Mouse (Mus musculus) heart, postnatal 0 days (tissue): ENCODE results near the gene G6pc2. TPM values are rescaled to one million over a fixed set of nuclear protein-coding genes. Genes with fewer than 3 reads are reported as not detected.
A peak's percentile ranks its signal among the peaks of the same experiment; 100 is the strongest.

Experiments
- ATAC-seq: fragments of 200-750 bp; cut with Nextera tagmentation; 2 replicates; pipeline ENCODE4 v1.8.0; 2017; ENCODE audit warnings: low read depth, moderate number of reproducible peaks, moderate library complexity; ENCODE audit not compliant: insufficient read depth
- DNase-seq: peaks from one replicate; pipeline ENCODE4 v3.0.0-alpha.2; 2016; ENCODE audit warnings: low spot score
- H3K27ac ChIP-seq: fragments of 300-500 bp; sonication (generic); 2 replicates; pipeline ENCODE4 v1.5.1; 2014; ENCODE audit warnings: low read depth, mild to moderate bottlenecking
- H3K27me3 ChIP-seq: fragments of 300-500 bp; sonication (generic); 2 replicates; pipeline ENCODE4 v1.6.1; 2014; ENCODE audit warnings: low read length, mixed read lengths; ENCODE audit not compliant: control insufficient read depth, insufficient read depth
- H3K36me3 ChIP-seq: fragments of 300-500 bp; sonication (generic); replicated peaks from 2 replicates; pipeline ENCODE4 v1.6.1; 2014; ENCODE audit warnings: low read length, mixed read lengths; ENCODE audit not compliant: control insufficient read depth, insufficient read depth
- H3K4me1 ChIP-seq: fragments of 300-500 bp; sonication (generic); 2 replicates; pipeline ENCODE4 v1.6.1; 2014; ENCODE audit warnings: antibody characterized with exemption; ENCODE audit not compliant: control insufficient read depth, insufficient read depth
- H3K4me2 ChIP-seq: fragments of 300-500 bp; sonication (generic); 2 replicates; pipeline ENCODE4 v1.6.1; 2014; ENCODE audit warnings: low read depth, mild to moderate bottlenecking, low read length, moderate library complexity
- H3K4me3 ChIP-seq: fragments of 300-500 bp; sonication (generic); 2 replicates; pipeline ENCODE4 v1.5.1; 2014; ENCODE audit warnings: low read depth, low read length
- H3K9ac ChIP-seq: fragments of 300-500 bp; sonication (generic); replicated peaks from 2 replicates; pipeline ENCODE4 v1.6.1; 2014; ENCODE audit warnings: low read depth, low read length, mixed read lengths
- H3K9me3 ChIP-seq: fragments of 300-500 bp; sonication (generic); replicated peaks from 2 replicates; pipeline ENCODE4 v1.6.1; 2016; ENCODE audit warnings: low read length; ENCODE audit not compliant: control insufficient read depth
- CTCF ChIP-seq: IDR thresholded peaks from 2 replicates; pipeline ENCODE4 v1.5.1; 2016; ENCODE audit warnings: antibody characterized with exemption, control low read depth, low read depth
- EP300 ChIP-seq: IDR thresholded peaks from 2 replicates; pipeline ENCODE4 v1.6.1; 2016; ENCODE audit warnings: antibody characterized with exemption, low read depth
- WGBS: fragments of 180-500 bp; shearing (Covaris S2); extraction: QIAGEN DNeasy Blood & Tissue Kit; methylation state at CpG from one replicate; pipeline ENCODE4 v1.1.7; 2014; 5-methylcytosine and 5-hydroxymethylcytosine counted together
- polyA plus RNA-seq: library from polyadenylated mRNA; unstranded; fragments of >200 nt; fragmentation: Nextera tagmentation; extraction: Ambion mirVana; gene quantifications from 2 replicates; pipeline ENCODE4 v1.2.1, GENCODE M21; 2015
- total RNA-seq: library from RNA; depleted of rRNA; stranded (reverse); fragments of >200 nt; gene quantifications from 2 replicates; pipeline ENCODE4 v1.2.3, GENCODE M21; 2014; ENCODE audit warnings: low replicate concordance

G6pc2 gene
- total and polyA plus RNA-seq, 2 experiments from 2014 or later, result not detected

DNA sequence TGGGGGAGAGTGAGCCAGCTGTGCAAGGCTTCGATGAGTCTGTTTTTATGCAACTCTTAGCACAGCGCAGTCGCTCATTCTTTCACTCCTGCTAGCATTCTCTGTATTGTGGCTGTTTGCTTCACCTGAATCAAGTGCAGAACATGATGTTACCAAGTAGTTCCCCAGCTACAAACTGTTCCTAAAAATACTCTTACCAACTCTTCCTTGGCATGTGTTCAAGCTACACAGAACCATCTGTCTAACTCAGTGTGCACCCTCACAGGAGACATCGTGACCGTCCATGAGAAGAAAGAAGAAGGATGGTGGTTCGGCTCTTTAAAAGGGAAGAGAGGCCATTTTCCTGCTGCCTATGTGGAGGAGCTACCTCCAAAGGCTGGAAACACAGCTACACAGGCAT, 22.1 kb upstream of the G6pc2 start:
- WGBS, result 68% methylated on average over 6 of the region's 6 CpGs

GRCm38 (mm10) chr2:69189222-69189621, 21.7 kb upstream of the G6pc2 start:
- no peaks in the 10 kb centered on the region for H3K9me3 ChIP-seq
- H3K27me3 ChIP-seq, result no peaks in the 10 kb centered on the region
- ATAC-seq (no peak), DNase-seq (no peak)
- 79% methylated on average over 4 of the region's 4 CpGs for WGBS
- no peak overlapping the region for H3K4me3 ChIP-seq
- H3K9ac ChIP-seq, result no peak overlapping the region
- H3K4me2 ChIP-seq, result no peak overlapping the region
- H3K36me3 ChIP-seq, result peaks cover 27% of the 10 kb centered on the region
- TF ChIP-seq CTCF (no peak), EP300 (no peak)
- H3K27ac ChIP-seq, result no peak overlapping the region
- no peaks in the 10 kb centered on the region for H3K4me1 ChIP-seq

More for the DNA sequence above, 22.1 kb upstream of the G6pc2 start:
- no peak overlapping the region for H3K4me2 ChIP-seq
- H3K9me3 ChIP-seq, result no peaks in the 10 kb centered on the region
- H3K4me3 ChIP-seq, result no peak overlapping the region
- H3K27ac ChIP-seq, result no peak overlapping the region
- TF ChIP-seq EP300, result no peak
- no peak for TF ChIP-seq CTCF
- H3K36me3 ChIP-seq, result peaks cover 22% of the 10 kb centered on the region
- DNase-seq, result no peak
- H3K27me3 ChIP-seq, result no peaks in the 10 kb centered on the region
- H3K9ac ChIP-seq, result no peak overlapping the region
- H3K4me1 ChIP-seq, result no peaks in the 10 kb centered on the region
- no peak for ATAC-seq

GRCm38 (mm10) chr2:69191059-69191458, 19.8 kb upstream of the G6pc2 start:
- H3K9me3 ChIP-seq, result no peaks in the 10 kb centered on the region
- H3K27me3 ChIP-seq, result no peaks in the 10 kb centered on the region
- ATAC-seq (no peak), DNase-seq (no peak)
- no peak overlapping the region for H3K4me2 ChIP-seq
- no peaks in the 10 kb centered on the region for H3K4me1 ChIP-seq
- H3K27ac ChIP-seq, result no peak overlapping the region
- TF ChIP-seq EP300, result no peak
- no peak for TF ChIP-seq CTCF
- no peak overlapping the region for H3K9ac ChIP-seq
- WGBS, result 76% methylated on average over 5 of the region's 5 CpGs
- peaks cover 30% of the 10 kb centered on the region for H3K36me3 ChIP-seq
- H3K4me3 ChIP-seq, result no peak overlapping the region

DNA sequence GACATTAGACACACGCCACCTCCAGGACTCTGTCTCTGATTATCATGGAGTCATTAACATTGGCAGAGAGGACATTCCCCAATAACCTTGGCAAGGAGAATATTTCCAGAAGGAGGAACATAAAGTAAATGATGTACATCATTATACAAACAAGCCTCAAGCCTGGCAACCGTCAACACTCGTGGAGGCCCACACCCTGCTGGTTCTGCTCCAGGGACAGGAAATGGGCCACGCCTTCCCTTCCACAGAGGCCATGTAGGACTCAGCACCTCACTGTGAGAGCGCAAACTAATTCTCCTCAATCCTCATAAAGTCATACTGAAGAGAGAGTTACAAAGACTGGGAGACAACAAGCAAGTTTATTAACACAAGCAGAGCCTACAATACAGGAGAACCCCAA, 17.3 kb upstream of the G6pc2 start:
- 85% methylated on average over 5 of the region's 5 CpGs for WGBS
- no peak overlapping the region for H3K27ac ChIP-seq
- no peak for DNase-seq
- no peaks in the 10 kb centered on the region for H3K27me3 ChIP-seq
- no peaks in the 10 kb centered on the region for H3K4me1 ChIP-seq
- no peak overlapping the region for H3K9ac ChIP-seq
- H3K4me3 ChIP-seq, result no peak overlapping the region
- no peaks in the 10 kb centered on the region for H3K9me3 ChIP-seq
- H3K4me2 ChIP-seq, result no peak overlapping the region
- TF ChIP-seq EP300 (no peak), CTCF (no peak)
- H3K36me3 ChIP-seq, result peaks cover 45% of the 10 kb centered on the region
- no peak for ATAC-seq

GRCm38 (mm10) chr2:69205185-69205584, 5.7 kb upstream of the G6pc2 start:
- WGBS, result 19% methylated on average over 6 of the region's 6 CpGs

DNA sequence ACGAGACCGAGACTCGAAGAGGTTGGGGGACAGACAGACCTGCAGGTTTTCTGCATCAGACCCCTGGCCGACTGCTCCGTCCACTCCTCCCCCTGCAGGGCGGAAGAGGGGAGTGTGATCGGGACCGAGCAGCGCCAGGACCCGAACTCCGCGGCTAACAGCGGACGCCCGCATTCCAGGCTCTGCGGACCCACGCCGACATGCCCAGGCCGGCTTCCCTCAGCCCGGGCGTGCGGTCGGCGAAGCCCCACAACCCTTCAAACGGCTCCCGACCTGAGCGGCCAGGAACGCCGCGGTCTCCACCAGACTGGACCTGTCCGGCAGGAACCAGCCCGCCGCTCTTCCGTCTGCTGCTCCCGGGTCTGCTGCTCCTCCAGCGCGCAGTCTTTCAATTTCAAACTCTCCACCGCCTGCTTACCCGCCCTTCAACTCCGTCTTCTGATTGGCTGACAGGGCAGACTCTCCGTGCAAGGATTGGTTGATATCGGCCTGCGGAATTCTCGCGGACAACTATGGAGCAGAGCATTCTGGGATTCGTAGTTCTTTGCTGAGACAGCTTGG, 5.0 kb upstream of the G6pc2 start, which contains the start of gene Spc25:
Gene Spc25, minus strand, starts transcription at position 404 of the 561 bp plus-strand sequence.
- peak; percentile 100 for ATAC-seq
- H3K4me3 ChIP-seq, result peak within 1 kb of the TSS; percentile 90
- H3K36me3 ChIP-seq, result peaks cover 16% of the 10 kb centered on the region
- peak within 1 kb of the TSS; percentile 97 for H3K4me2 ChIP-seq
- peak; percentile 98 for DNase-seq
- TF ChIP-seq CTCF (no peak), EP300 (0 out of 2 replicates have a peak, but pooled peaks have one; percentile 28)
- H3K27me3 ChIP-seq, result no peaks in the 10 kb centered on the region
- WGBS, result under 1% methylated on average over 46 of the region's 46 CpGs
- peak within 1 kb of the TSS; percentile 74 for H3K9ac ChIP-seq
- peak within 1 kb of the TSS; percentile 63 for H3K27ac ChIP-seq
- 0 out of 2 replicates have a peak, but pooled peaks cover 10% of the 10 kb centered on the region for H3K4me1 ChIP-seq
- H3K9me3 ChIP-seq, result no peaks in the 10 kb centered on the region

More at GRCm38 (mm10) chr2:69205185-69205584, 5.7 kb upstream of the G6pc2 start:
- no peaks in the 10 kb centered on the region for H3K9me3 ChIP-seq
- H3K4me1 ChIP-seq, result 0 out of 2 replicates have a peak, but pooled peaks cover 10% of the 10 kb centered on the region
- no peaks in the 10 kb centered on the region for H3K27me3 ChIP-seq
- peak overlapping the region; percentile 97 for H3K4me2 ChIP-seq
- TF ChIP-seq EP300 (no peak), CTCF (no peak)
- peak overlapping the region; percentile 90 for H3K4me3 ChIP-seq
- H3K9ac ChIP-seq, result peak overlapping the region; percentile 74
- ATAC-seq, result no peak
- 0 out of 2 replicates have a peak overlapping the region, but pooled peaks have one; percentile 63 for H3K27ac ChIP-seq
- DNase-seq, result no peak
- peaks cover 16% of the 10 kb centered on the region for H3K36me3 ChIP-seq
